Mouse (Mus musculus): ENCODE data around the gene Pde6g.

Gene Pde6g

GRCm38 (mm10) chr11:120467051-120467735 lies 13.9 kb upstream of the Pde6g start, which contains the start of gene Arl16:
Arl16 (minus strand) TSS chr11:120467607.
- peak; percentile 96 for DNase-seq

GRCm38 (mm10) chr11:120465521-120465920 lies 12.2 kb upstream of the Pde6g start:
- no peak for DNase-seq

GRCm38 (mm10) chr11:120464365-120464764 lies 11.1 kb upstream of the Pde6g start:
- no peak for DNase-seq

DNA sequence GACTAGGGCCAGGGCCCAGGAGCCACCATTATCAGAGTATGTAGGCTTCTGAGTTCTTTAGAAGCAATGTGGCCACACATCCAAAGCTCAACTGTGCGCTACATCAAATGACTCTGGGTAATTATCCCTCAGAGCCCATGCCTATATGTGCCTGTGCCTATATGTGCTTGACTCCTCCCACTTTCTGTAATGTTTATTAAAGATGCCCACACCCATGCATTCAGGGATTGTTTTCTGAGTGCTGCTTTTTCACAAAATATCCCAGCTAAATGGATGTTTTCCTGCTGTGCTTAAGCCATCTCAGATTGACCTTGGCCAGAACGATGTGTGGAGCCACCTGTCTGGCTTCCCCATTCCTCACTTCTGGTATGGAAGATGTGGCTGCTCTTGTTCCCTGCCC lies 10.2 kb upstream of the Pde6g start:
- DNase-seq = no peak

- no peak for DNase-seq
Measured at GRCm38 (mm10) chr11:120458847-120459597, 5.7 kb upstream of the Pde6g start.

DNA sequence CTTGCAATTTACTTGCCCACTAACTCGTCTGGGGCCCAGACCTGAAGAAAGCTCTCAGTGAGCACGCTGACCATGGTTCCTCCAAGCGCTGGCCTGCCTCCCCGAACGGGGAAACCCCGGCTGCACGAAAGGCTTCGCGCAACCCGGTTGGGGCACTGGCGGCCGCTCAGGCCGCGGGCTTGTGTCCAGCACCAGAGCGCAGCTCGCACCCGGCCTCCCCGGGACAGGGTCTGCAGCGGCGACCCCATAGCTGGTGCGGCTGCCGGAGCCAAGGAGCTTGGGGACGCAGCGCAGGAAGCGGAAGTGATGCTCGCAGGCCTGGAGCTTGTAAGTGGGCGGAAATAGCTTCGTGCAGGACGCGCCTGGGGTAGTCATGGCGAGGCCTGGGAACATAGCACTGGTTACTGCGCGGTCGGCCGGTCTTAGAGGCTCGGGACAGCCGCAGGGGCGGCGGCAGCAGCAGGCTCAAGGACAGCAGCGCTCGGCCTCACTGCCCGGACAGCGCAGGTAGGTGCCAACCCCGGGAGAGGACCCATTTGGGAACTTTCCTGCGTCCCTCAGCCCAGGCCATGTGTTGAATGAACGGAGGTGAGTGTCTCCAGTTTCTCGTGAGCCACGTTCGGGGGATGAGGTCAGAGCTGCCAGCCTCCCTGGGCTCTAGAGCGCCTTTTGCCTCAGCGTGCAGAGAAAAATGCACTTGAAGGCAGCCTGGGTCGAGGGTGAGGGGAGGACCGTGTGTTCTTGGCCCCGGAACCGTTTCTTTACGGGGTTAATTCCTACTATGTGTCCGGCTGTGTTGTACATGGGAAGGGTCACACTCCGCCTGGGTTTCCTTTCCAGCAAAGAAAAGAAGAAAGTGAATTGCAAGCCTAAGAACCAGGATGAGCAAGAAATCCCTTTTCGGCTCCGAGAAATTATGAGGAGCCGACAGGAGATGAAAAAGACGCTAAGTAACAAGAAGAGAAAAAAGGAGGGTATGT lies 4.8 kb upstream of the Pde6g start, which contains the start of the genes Oxld1 and Ccdc137:
Oxld1 (minus strand) TSS at position 297 of the 980 bp plus-strand sequence.
Ccdc137 (plus strand) TSS at position 344 of the 980 bp plus-strand sequence.
- peak; percentile 83 for DNase-seq

- no peak for DNase-seq
Measured at GRCm38 (mm10) chr11:120457370-120457769, 4.1 kb upstream of the Pde6g start.

GRCm38 (mm10) chr11:120455413-120455812 lies 2.1 kb upstream of the Pde6g start:
- no peak for DNase-seq

DNA sequence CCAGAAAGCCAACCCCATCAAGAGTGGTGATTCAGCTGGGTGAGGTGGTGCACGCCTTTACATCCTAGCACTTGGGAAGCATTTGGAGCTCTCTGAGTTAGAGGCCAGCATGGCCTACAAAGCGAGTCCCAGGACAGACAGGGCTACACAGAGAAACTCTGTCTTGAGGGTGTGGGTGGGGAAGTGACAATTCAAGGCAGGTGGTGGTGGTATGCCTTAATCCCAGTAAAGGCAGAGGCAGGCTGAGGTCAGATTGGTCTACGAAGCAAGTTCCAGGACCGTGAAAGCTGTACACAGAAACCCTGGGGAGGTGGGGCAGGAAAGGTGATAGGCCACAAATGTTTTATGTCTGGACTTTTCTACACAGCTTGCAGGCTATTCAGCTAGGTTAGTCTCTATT lies 1.7 kb upstream of the Pde6g start:
- DNase-seq = no peak

DNA sequence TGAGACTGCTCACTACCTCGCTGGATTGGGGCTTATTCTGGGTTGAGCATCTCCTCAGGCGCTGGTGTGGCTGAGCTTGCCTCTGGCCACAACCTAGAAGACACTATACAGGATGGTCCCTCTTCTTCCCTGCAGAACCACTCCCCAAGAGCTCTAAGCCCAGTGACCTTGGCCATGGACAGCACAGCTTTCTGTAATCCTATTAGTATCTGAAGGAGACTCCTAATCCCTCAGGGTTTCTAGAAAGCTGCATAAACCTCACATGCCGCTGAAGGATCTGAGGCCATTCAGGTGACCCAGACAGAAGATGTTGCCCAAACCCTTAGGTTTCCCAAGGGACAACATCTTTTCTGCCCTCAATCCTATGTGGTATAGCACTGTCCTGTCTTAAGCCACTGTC lies 1.1 kb downstream of the Pde6g start:
- DNase-seq = no peak

- no peak for DNase-seq
Measured at GRCm38 (mm10) chr11:120447179-120447578, 6.1 kb downstream of the Pde6g start.

DNA sequence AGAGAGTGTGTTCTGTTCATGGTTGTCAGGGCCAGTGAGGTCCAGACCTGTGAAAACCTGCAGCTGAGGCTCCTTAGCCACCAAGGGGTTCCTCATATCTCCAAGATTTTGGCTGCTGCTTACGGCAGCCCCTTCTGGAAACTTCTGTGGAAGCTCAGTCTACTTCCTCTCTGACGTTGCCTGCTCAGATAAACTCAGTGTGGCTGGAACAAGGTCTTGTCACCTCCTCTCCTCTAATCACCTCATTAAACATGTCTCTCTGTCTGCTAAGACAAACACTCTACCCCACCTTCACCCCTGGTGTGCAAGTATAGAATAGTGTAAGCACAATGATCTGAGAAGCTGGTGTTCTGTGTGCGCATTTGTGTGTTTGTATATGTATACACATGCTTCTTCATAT lies 7.8 kb downstream of the Pde6g start:
- no peak for DNase-seq

DNA sequence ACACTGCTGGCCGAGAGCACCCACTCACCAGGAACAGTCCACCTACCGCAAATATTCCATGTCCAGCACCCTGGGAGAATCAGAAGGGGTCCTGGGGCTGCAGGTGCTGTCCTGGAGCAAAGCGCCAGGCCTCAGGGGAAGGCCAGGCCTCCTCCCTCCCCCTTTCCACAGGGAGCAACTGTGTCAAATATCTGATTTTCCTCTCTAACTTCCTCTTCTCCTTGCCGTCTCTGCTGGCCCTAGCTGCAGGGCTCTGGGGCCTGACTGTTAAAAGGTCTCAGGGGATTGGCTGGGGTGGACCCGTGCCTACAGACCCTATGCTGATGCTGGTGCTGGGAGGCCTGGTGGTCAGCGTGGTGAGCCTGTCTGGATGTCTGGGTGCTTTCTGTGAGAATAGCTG lies 9.2 kb downstream of the Pde6g start:
- DNase-seq = no peak

DNA sequence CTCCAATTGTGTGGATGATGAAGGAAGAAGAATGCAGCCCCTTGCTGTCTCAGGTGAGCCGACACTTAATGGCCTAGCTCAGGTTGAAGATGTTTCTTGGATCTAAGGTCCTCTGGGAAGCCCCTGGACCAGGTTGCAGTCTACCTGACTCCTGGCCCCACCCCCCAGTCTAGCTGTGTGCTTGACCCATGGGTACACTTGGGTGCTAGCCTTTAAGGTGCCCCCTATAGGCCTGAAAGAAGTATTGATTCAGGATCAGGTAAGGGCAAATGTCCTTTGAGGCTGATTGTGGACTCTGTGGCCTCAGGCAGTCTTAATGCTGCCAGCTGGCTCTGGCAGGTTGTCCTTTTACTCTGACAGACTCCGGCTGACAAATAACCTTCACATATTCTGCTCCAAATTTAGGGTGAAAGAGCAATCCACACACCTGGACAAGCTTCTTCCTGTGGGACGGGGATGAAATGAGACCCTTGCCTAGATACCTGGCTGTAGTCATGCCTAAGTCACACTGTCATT lies 10.5 kb downstream of the Pde6g start:
- no peak for DNase-seq

DNA sequence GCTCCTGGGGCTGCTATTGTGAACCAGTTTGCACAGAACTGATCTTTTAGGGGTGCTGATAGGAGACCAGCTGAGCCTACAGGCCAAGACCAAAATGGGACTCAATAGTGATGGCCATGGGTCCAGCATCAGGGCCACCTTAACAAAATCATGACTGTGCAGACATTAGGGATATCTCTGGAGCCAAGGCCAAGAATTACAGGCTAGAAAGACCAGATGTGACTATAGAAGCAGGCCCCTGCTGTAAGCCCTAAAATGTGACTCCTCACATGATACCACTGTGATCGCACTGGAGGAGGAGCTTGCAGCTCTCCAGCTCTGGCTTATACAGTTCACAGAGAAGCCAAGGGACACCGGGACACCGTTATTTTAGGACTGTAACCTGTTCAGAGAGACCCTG lies 11.0 kb downstream of the Pde6g start, which contains the start of gene Tspan10:
Tspan10 (plus strand) TSS at position 301 of the 400 bp plus-strand sequence.
- no peak for DNase-seq

- DNase-seq = no peak
Measured at GRCm38 (mm10) chr11:120437857-120438385, 15.4 kb downstream of the Pde6g start.

GRCm38 (mm10) chr11:120437152-120437856 lies 16.0 kb downstream of the Pde6g start, which contains the start of gene Nploc4:
Nploc4 (minus strand) TSS chr11:120437708.
- DNase-seq = peak; percentile 93

DNA sequence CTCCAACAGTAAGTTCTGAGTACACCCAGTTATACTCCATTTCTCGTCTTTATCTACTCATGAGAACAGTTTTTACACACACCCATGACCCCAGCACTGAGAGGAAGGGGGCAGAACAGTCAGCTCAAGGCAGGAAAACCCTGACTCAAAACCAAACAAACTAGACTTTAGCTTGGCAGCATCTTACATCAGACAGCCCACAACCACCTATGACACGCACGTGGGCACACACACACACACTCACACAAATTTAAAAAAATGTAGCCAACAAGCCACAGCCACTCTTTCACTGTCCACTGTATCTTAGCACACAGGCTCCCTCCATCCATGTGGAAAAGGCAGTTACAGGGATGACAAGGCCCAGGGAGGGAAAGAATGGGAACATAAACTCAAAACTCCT lies 26.6 kb downstream of the Pde6g start:
- DNase-seq = no peak

DNA sequence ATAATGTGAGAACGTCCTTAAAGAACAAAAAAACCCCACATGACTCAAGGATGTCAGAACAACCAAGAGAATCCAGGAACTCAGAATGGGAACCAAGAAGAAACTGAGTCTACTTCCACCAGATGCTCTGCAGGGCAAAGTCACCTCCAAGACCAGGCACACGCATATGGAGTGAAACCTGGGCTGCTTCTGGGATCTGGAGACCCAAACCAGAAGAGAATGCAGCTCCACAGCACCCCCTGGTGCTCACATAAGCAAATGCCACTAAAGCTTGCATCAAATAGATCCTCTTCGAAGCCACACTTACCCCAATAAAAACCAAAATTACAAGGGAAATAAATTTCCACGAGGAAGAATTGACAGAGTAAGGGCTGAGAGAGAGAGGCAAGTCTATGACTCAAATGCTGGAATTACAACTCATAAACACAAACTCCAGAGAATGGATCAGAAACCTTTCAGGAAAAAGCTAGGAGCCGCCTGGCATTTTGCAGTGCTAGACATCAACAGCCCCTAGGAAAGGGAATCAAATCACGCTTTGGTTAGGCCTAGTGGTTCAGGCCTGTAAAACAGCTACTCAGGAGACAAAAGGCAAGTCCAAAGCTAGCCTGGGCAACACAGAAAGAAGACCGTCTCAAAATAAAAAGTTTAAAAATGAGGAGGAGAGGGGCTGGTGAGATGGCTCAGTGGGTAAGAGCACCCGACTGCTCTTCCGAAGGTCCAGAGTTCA lies 29.6 kb downstream of the Pde6g start:
- DNase-seq = peak; percentile 78

DNA sequence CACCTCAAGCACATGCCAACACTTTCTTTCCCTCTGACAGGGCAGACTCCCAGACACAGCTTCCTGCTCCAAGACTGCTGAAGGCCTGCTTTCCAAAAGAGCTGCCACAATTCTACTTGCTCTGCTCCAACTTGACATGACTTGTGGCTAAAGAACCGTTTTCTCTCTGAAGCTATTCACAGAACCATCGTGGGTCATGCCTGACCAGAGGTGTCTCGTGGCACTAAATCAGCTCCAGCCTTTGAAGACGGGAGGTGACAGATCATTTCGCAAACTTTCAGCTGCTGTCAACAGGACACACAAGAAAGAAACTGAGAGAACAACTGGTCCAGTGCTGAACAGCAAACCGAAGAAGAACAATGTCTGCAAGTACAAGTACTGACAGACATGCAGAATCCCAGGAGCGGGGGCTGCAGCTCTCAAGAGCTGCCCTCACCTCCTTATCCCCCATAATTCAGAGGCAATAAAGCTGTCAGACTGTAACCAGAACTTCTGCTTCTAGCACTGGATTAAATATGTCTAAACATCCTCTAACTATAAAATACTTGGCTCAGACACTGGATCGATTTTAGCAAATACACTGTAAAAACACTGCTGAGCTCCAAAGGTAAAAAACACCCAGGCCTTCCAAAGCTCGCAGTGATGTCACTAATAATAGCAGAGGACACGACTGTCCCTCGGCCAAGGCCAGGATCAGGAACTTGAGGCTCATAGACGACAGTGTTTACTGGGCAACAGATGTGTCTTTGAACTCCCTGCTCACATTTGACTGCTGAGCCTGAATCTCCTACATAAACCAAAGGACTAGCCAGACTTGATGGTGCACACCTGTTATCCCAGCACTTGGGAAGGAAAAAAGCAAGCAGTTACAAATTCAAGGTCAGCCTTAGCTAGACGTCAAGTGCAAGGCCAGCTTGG lies 30.4 kb downstream of the Pde6g start:
- DNase-seq = no peak

Data from thymus, postnatal 4 days (tissue).